Mouse (Mus musculus) megakaryocyte, embryonic 14.5 days (primary cell): Measurements from ENCODE around the gene Drc1.

ENCODE experiments used
- FLI1 ChIP-seq: IDR thresholded peaks from 2 replicates; pipeline ENCODE4 v1.6.1; 2012; ENCODE audit warnings: low read length, inconsistent platforms, mixed read lengths
- GATA1 ChIP-seq: IDR thresholded peaks from 3 replicates; pipeline ENCODE4 v1.6.1; 2012; ENCODE audit warnings: mixed read lengths, low read length, inconsistent platforms, borderline replicate concordance

GRCm38 (mm10) chr5:30355559-30356159 lies 74.5 kb downstream of the Drc1 start:
- no peak for TF ChIP-seq GATA1
- TF ChIP-seq FLI1 = no peak
